Mouse (Mus musculus) left cerebral cortex, adult 8-10 months (tissue): ENCODE results near the gene Clcnka. TPM values are rescaled to one million over a fixed set of nuclear protein-coding genes. Genes with fewer than 3 reads are reported as not detected.

Source experiments
- DNase-seq, 2 experiments: peaks; one replicate each; pipeline ENCODE4 v3.0.0; 2022; ENCODE audit warnings: low spot score in 2 of 2
- total RNA-seq, 4 experiments: library from RNA; stranded (reverse); gene quantifications; 2 replicates each; pipeline ENCODE4 v1.2.4; 2022

The Clcnka gene
- total RNA-seq, 4 experiments from 2014 or later: 0.39 to 1.8 TPM; not detected in 2

DNA sequence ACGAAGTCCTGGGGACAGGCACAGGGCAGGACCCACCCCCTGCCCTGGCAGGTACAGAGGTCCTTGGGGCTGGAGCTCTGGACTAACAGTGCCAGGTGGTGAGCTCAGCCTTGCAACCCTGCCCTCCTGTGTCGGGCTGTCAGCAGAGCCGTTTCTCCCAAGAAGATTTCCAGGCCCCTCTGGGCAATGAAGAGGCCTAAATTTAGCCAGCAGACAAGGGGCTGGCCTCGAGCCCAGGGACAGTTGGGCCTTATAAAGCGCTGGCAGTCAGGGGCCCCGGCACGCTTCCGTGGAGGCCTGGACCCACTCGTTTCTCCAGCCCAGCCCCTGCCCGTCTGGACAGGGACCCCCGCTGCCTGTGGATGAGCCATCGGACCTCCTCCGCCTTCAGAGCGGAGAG lies 22.9 kb upstream of the Clcnka start:
- DNase-seq: no peak

- no peak for DNase-seq
Observed at GRCm38 (mm10) chr4:141420886-141421285, 22.4 kb upstream of the Clcnka start.

GRCm38 (mm10) chr4:141420192-141420829 lies 21.8 kb upstream of the Clcnka start, which contains the start of gene Hspb7:
Hspb7 (plus strand) TSS chr4:141420779.
- no peak for DNase-seq

- peak in 1 of 2 experiments; percentile 46 for DNase-seq
Observed at GRCm38 (mm10) chr4:141419398-141420191, 21.1 kb upstream of the Clcnka start.

DNA sequence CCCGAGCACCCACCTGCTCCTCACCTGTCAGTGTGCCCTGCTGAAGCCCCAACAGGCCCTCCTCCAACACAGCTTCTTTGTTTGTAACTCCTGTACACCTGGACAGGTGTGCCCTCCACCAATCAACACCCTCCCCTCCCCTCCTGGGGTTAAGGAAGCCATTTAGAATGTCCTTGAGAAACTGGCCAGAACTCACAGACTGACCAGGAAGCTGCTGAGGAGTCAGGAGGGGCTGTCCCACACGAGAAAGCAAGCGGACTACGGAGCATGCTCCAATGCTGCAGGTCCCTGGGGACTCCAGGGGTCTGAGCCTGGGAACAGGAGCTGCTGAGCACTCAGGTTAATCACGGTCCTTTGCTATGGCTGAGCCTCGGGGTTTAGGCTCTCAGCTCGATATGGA lies 17.4 kb upstream of the Clcnka start, which contains the start of gene Clcnkb:
Gene Clcnkb (minus strand): TSS at position 91 of the 400 bp plus-strand sequence.
- DNase-seq: no peak

DNA sequence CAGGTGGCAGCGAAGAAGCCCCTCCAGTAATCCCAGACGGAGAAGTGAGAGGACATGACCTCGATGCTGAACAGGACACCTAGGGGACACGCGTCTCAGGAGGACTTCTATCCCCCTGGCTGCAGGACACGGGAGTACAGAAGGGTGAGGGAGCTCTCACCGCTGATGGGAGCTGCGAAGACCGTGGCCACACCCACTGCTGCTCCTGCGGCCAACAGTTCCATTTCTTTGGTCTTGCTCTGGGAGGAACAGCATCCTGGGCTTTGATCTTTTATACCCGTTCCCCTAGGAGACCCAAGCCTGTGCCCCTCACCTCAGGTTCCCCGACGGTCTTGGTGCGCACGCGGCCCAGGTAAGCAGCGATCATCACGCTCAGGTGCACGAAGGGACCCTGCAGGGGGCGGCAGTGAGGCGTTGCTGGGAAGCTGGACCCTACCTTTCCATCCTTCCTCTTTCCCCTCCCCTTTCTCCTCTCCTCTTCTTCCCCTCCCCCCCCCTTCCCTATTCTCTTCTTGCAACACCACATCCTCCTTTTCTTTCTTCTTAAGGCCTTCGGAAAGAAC lies 13.0 kb upstream of the Clcnka start:
- no peak for DNase-seq

- no peak for DNase-seq
Observed at GRCm38 (mm10) chr4:141408577-141408976, 10.1 kb upstream of the Clcnka start.

DNA sequence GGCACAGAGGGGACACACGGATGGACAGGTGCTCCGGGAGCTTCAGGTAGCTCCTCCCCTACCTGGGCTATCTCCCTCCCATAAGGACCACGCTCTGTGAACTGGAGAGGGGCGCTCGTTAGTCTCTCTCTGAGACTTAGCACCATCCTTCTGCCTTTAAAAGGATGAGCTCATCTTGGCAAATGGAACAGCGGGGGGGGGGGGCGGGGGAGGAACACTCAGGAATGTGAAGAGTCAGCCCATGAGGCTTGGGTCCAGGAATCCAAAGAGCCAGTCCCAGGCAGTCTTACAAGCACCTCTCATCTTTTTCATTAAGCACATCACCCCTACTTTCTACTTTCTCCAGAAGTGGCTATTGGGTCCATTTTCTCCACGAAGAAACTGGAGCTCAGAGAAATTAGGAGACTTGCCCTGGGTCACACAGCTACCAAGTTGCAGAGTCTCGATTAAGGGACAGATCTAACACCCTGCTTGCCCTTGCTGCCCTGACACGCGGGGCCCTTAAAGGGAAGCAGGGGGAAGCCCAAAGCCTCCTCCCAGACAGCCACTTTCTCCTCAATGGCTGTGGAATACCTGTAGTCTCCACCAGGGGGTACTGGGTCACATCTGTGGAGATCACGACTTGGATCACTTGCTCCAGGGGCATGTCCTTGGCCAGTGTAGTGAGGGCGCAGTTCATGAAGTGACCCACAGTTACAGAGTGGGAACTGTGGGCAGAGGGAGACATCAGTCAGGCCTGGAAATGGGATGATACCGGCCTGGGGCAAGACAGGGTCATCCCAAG lies 8.2 kb upstream of the Clcnka start:
- DNase-seq: no peak

DNA sequence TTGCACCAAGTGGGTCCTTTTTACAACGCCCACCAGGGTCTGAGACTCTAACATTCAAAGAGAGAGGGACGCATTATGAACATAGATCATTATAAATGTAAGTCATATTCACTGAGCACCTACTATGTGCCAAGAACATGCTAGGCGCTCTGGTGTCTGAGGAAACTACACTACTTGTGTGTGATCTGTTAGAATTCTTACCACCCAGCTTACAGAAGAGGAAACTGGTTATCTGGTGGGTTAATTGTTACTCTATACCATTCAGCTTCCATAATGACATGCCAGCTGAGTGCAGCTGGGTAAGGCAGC lies 6.7 kb upstream of the Clcnka start:
- no peak for DNase-seq

DNA sequence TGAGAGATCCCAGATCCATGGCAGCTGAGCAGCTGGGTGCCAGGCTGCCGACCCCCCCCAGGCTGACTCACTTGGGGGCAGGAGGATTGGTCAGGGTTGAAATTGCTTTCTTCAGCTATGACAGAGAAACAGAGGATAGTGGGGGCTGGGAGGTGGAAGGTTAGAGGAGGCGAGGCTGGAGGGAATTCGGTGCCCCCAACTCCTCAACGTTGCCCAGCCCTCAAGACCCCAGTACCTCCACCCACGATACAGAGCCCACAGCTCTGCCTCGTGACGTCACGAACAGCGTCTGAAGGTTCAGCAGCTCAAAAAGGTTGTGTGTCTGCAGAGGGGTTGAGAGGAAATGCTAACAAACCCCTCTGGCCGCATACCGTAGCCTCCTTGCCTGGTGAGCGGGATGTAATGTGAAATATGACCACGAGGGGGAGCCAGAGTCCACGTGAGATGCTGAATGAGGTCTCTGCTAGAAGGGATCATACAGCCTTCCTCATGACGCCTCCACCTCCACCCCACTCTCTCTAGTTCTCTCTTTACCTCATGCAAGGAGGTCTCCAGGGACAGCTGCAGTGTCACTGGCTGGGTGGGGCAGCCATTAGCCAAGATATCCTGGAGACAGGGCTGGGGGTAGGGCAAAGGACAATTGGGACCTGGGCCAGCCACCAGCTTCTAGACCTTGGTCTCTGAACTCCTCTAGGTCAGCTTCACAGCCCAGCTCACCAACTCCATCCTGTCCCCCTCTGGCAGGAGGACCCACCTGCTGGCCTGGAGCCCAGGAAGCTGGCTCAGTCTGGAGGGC lies 6.2 kb upstream of the Clcnka start:
- peak; percentile 65 to 91 for DNase-seq

GRCm38 (mm10) chr4:141400171-141400570 lies 1.6 kb upstream of the Clcnka start:
- DNase-seq: no peak

GRCm38 (mm10) chr4:141397861-141398260 lies 663 bp downstream of the Clcnka start:
- DNase-seq: no peak

GRCm38 (mm10) chr4:141394751-141395150 lies 3.8 kb downstream of the Clcnka start:
- no peak for DNase-seq

DNA sequence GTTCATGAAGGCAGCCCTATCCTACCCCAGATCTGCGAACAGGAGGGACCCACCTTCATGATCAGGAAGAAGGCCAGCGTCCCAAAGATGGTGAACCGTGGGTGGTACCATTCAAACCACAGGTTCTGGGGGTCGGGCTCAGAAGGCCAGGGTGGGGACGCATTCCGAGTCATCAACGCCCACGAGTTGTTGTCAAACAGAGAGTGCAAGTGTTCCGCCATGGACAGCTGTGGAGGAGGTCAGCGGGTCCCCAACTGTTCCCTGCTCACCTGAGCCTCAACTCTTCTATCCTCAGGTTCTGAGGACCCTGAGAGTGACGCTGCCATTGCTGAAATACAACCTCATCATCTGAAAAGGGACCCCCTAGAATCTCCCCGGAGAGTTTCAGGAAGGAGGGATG lies 7.2 kb downstream of the Clcnka start:
- DNase-seq: no peak

GRCm38 (mm10) chr4:141389366-141390150 lies 9.0 kb downstream of the Clcnka start:
- DNase-seq: no peak

- no peak for DNase-seq
Observed at GRCm38 (mm10) chr4:141387933-141388332, 10.6 kb downstream of the Clcnka start.

GRCm38 (mm10) chr4:141387093-141387784 lies 11.3 kb downstream of the Clcnka start:
- peak in 1 of 2 experiments; percentile 70 for DNase-seq

GRCm38 (mm10) chr4:141386150-141386549 lies 12.4 kb downstream of the Clcnka start:
- no peak for DNase-seq

GRCm38 (mm10) chr4:141385275-141385674 lies 13.2 kb downstream of the Clcnka start:
- no peak for DNase-seq

GRCm38 (mm10) chr4:141382406-141382805 lies 16.1 kb downstream of the Clcnka start:
- DNase-seq: no peak
